In the genomic region with DNA sequence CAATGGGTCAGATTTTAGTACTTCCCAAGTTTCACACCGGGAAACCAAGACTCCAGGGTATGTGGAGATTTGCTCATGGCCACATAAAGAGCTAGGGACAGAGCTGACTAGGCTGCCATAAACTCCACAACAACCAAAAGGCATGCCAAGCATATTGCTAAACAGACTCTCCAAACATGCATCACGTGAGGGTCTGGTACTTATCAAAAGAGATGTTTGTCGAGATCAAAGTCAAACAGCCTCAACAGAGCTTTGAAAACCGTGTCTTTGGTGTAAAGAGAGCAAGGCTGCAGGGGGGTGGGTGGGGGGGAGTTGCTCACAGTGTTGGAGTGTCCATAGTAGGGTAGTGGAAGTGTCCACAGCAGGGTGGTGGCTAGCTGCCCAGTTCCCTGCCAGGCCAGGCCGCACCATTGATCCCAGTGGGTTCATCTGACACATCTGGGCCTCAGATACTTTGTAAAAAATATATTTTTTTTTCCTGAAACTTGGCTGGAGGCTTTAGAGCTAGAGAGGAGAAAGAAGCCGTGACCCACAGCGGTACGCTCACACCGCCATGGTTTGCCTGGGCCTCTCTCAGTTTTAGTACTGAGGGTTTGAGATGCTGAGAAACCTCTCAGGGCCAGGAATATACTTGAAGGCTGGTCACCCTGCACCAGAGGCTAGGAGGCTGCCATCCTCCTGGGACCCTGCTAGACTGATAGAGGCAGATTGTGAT, we compare ENCODE assay signal across 9 mouse cellular contexts. TPM values are rescaled to one million over a fixed set of nuclear protein-coding genes. Genes with fewer than 3 reads are reported as not detected.
DNase-seq lines count a peak whose midpoint lies in the region; ATAC-seq lines count a peak whose summit lies in the region.
"Had no signal": no experiment of that assay in that cellular context is flagged by ENCODE, and none has a peak within 500 bp of the region (broad histone marks: within the 10 kb centered on the region; RNA-seq: fewer than 3 reads in every experiment).

No protein-coding gene starts in this region.

- H3K9me3 ChIP-seq in hindbrain, embryonic 14.5 days (ENCODE audit: control insufficient read depth, low read length) = no peaks in the 10 kb centered on the region
- H3K9me3 ChIP-seq in hindbrain, embryonic 11.5 days (ENCODE audit: control insufficient read depth, low read length) = no peaks in the 10 kb centered on the region
- H3K9me3 ChIP-seq in liver, embryonic 12.5 days (replicated peaks) = no peaks in the 10 kb centered on the region
- H3K9me3 ChIP-seq in liver, embryonic 13.5 days (replicated peaks) = no peaks in the 10 kb centered on the region

- WGBS in hindbrain, embryonic 14.5 days = 73% methylated on average over 9 of the region's 9 CpGs
- 82% methylated on average over 9 of the region's 9 CpGs for WGBS in hindbrain, embryonic 11.5 days
- 69% methylated on average over 9 of the region's 9 CpGs for WGBS in liver, embryonic 12.5 days (ENCODE audit: insufficient replicate concordance)
- 66% methylated on average over 9 of the region's 9 CpGs for WGBS in liver, embryonic 13.5 days (ENCODE audit: insufficient replicate concordance)

- H3K36me3 ChIP-seq in hindbrain, embryonic 14.5 days (replicated peaks; ENCODE audit: control insufficient read depth, insufficient read depth) = no peaks in the 10 kb centered on the region
- no peaks in the 10 kb centered on the region for H3K36me3 ChIP-seq in hindbrain, embryonic 11.5 days (ENCODE audit: control insufficient read depth, insufficient read depth, low read length)
- H3K36me3 ChIP-seq in liver, embryonic 12.5 days = no peaks in the 10 kb centered on the region
- no peaks in the 10 kb centered on the region for H3K36me3 ChIP-seq in liver, embryonic 13.5 days

- no peaks in the 10 kb centered on the region for H3K4me1 ChIP-seq in hindbrain, embryonic 14.5 days (replicated peaks; ENCODE audit: control insufficient read depth, insufficient read depth, low read length)
- no peaks in the 10 kb centered on the region for H3K4me1 ChIP-seq in hindbrain, embryonic 11.5 days (replicated peaks; ENCODE audit: control insufficient read depth, insufficient read depth, low read length)
- H3K4me1 ChIP-seq in liver, embryonic 12.5 days = no peaks in the 10 kb centered on the region
- H3K4me1 ChIP-seq in liver, embryonic 13.5 days (replicated peaks) = peaks cover 5% of the 10 kb centered on the region; the same call in 1 of the 2 replicates

- H3K9ac ChIP-seq in hindbrain, embryonic 14.5 days = no peak overlapping the region
- H3K9ac ChIP-seq in hindbrain, embryonic 11.5 days (ENCODE audit: low read depth, low read length) = no peak overlapping the region
- no peak overlapping the region for H3K9ac ChIP-seq in liver, embryonic 12.5 days
- H3K9ac ChIP-seq in liver, embryonic 13.5 days = no peak overlapping the region

- no peak overlapping the region for H3K4me2 ChIP-seq in hindbrain, embryonic 14.5 days (replicated peaks)
- no peak overlapping the region for H3K4me2 ChIP-seq in hindbrain, embryonic 11.5 days (replicated peaks; ENCODE audit: low read depth, low read length)
- no peak overlapping the region for H3K4me2 ChIP-seq in liver, embryonic 12.5 days
- no peak overlapping the region for H3K4me2 ChIP-seq in liver, embryonic 13.5 days

- no peaks in the 10 kb centered on the region for H3K27me3 ChIP-seq in hindbrain, embryonic 14.5 days (ENCODE audit: control insufficient read depth, insufficient read depth, low read length)
- H3K27me3 ChIP-seq in hindbrain, embryonic 11.5 days (ENCODE audit: control insufficient read depth, insufficient read depth, low read length) = no peaks in the 10 kb centered on the region
- no peaks in the 10 kb centered on the region for H3K27me3 ChIP-seq in liver, embryonic 12.5 days (replicated peaks)
- no peaks in the 10 kb centered on the region for H3K27me3 ChIP-seq in liver, embryonic 13.5 days

- DNase-seq in hindbrain, embryonic 14.5 days (ENCODE audit: low spot score) = no peak
- no peak for DNase-seq in hindbrain, embryonic 11.5 days (ENCODE audit: low spot score)
- DNase-seq in liver = no peak
- peak; percentile 75 for DNase-seq in Muller cell, postnatal 12 days (ENCODE audit: inconsistent ontology term)
- no peak for DNase-seq in liver, embryonic 13.5 days
- no peak for DNase-seq in spleen, postnatal 14 days (ENCODE audit: low spot score in 2 of 2)
- DNase-seq in spleen, adult 12 weeks (ENCODE audit: low spot score) = no peak
- DNase-seq: right cerebral cortex, postnatal 25 days had no signal

- H3K27ac ChIP-seq in hindbrain, embryonic 14.5 days = no peak overlapping the region
- H3K27ac ChIP-seq in hindbrain, embryonic 11.5 days (ENCODE audit: low read depth, low read length) = no peak overlapping the region
- no peak overlapping the region for H3K27ac ChIP-seq in liver, embryonic 12.5 days
- no peak overlapping the region for H3K27ac ChIP-seq in liver, embryonic 13.5 days

- no peak overlapping the region for H3K4me3 ChIP-seq in hindbrain, embryonic 14.5 days (replicated peaks; ENCODE audit: low read length)
- no peak overlapping the region for H3K4me3 ChIP-seq in hindbrain, embryonic 11.5 days (ENCODE audit: low read depth, low read length)
- H3K4me3 ChIP-seq in liver, embryonic 12.5 days = no peak overlapping the region
- H3K4me3 ChIP-seq in liver, embryonic 13.5 days (replicated peaks) = no peak overlapping the region

- peak; percentile 53; the same call in 1 of the 2 replicates for ATAC-seq in hindbrain, embryonic 14.5 days (ENCODE audit: low FRiP score)
- no peak for ATAC-seq in hindbrain, embryonic 11.5 days (ENCODE audit: low FRiP score)
- 0 out of 2 replicates have a peak, but pooled peaks have one; percentile 30 for ATAC-seq in liver, embryonic 12.5 days
- 0 out of 2 replicates have a peak, but pooled peaks have one; percentile 12 for ATAC-seq in liver, embryonic 13.5 days (ENCODE audit: low read depth)

RNA-seq across cellular contexts. Expression of gene Morf4l1, which starts 21.5 kb away (rescaled TPM):
- polyA plus RNA-seq in hindbrain, embryonic 14.5 days (2014; fragmentation: Nextera tagmentation; extraction: Ambion mirVana) = 557 and 572 TPM in 2 replicates
- 533 and 557 TPM in 2 replicates for polyA plus RNA-seq in hindbrain, embryonic 11.5 days (2014; fragmentation: Nextera tagmentation; extraction: Ambion mirVana)
- 179 and 180 TPM in 2 replicates for polyA plus RNA-seq in liver, embryonic 12.5 days (2016; fragmentation: Nextera tagmentation; extraction: Ambion mirVana)
- polyA plus RNA-seq in liver, embryonic 13.5 days (2015; fragmentation: Nextera tagmentation; extraction: Ambion mirVana) = 141 and 164 TPM in 2 replicates

RNA-seq across cellular contexts. Expression of gene Adamts7, which starts 26.7 kb away (rescaled TPM):
- polyA plus RNA-seq in hindbrain, embryonic 14.5 days (2014; fragmentation: Nextera tagmentation; extraction: Ambion mirVana) = 8.7 and 9.1 TPM in 2 replicates
- 10.3 and 10.4 TPM in 2 replicates for polyA plus RNA-seq in hindbrain, embryonic 11.5 days (2014; fragmentation: Nextera tagmentation; extraction: Ambion mirVana)
- polyA plus RNA-seq in liver, embryonic 12.5 days (2016; fragmentation: Nextera tagmentation; extraction: Ambion mirVana) = 1.4 and 1.5 TPM in 2 replicates
- 0.71 and 1.4 TPM in 2 replicates for polyA plus RNA-seq in liver, embryonic 13.5 days (2015; fragmentation: Nextera tagmentation; extraction: Ambion mirVana)
